Mouse (Mus musculus) bone marrow macrophage, adult 2 months (primary cell): ENCODE results near the gene Gsk3b.

Source experiments
- CTCF ChIP-seq: IDR thresholded peaks from 2 replicates; pipeline ENCODE4 v1.5.1; 2012; ENCODE audit warnings: low read depth, mild to moderate bottlenecking, low read length, moderate library complexity
- POLR2A ChIP-seq: IDR thresholded peaks from 2 replicates; pipeline ENCODE4 v1.6.1; 2012; ENCODE audit warnings: mild to moderate bottlenecking, low read depth, low read length, borderline replicate concordance

DNA sequence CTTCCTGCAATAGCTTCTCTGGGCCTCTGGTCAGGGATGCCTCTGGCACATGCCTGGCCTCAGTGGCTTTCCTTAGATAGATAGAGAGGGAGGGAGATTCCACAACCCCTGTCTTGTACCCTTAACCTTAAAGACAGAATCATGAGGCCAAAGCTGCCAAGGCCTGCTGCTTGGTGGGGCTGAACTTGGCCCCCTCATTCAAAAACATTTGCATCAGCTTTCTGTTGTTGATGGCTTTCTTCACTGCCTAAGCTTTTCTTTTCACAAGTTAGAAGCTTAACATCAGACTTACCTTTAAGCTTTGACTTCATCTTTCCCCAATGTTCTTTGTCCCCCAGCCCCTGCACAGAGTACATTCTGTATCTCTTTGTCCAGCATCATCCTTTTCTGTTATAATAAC is 61.8 kb downstream of the Gsk3b start:
- TF ChIP-seq CTCF (no peak), POLR2A (no peak)
